Mouse (Mus musculus): Measurements from ENCODE around the gene Camta1.

Camta1 gene

DNA sequence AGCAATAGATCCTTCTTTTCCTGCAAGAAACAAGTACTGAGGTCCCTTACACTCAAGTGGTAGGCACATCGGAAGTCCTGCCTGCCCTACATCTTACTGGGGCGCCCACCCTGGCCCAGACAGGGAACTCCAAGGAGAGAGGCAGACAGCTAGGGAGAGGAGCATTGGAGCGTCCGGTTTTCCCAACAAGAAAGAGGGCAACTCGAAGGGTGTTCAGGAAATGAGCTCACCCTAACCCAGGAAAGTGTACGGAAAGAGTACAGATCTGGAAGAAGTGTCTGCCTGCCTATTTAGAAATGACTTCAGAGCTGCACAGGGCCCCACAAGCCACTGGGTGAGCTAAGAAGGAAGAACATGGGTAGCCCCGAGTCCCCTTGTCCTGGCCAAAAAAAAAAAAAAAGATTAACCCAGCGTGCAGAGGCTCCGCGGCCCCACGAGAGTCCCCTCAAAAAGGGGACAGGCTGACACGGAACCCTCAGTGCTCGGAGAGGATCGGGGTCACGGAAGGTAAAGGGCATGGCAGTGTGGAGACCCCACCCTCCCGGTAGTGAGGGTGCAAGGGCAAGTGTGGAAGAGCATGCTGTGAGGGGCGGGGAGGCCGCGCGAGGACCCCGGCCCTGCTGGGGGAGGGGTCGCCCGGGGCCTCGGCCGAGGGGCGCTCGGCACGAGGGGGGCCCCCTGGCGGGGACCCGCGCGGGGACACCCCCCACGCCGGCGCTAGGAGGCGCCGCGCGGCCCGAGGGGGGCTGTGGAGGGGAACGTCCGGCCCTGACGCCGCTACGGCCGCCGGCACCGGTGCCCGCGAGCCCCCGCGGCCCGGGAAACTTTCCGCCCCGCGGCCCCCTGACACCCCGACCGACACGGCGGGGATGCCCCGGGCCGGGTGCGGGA, 990 bp downstream of the Camta1 start:
- DNase-seq: peak; percentile 38

- no peak for DNase-seq
These were observed 2.4 kb downstream of the Camta1 start for GRCm38 (mm10) chr4:151859275-151859674.

GRCm38 (mm10) chr4:151853949-151854348, 7.7 kb downstream of the Camta1 start:
- peak; percentile 40 for DNase-seq

DNA sequence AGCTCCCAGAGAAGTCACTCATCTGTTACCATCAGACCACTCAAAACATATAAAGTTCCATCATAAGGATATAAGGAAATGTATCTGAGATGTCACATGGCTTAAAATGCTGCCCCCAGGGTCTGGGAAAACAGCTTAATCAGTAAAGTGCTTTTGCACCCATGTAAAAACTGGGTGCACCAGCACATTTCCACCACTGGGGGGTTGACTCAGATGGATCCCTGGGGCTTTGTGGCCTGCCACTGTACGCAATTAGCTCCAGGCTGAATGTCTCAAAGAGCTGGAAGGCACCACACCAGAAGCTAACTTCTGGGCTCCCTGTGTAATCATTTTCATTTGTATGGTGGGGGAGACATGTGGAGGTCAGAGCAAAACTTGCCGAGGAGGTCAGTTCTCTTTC, 10.5 kb downstream of the Camta1 start:
- DNase-seq: peak; percentile 67

DNA sequence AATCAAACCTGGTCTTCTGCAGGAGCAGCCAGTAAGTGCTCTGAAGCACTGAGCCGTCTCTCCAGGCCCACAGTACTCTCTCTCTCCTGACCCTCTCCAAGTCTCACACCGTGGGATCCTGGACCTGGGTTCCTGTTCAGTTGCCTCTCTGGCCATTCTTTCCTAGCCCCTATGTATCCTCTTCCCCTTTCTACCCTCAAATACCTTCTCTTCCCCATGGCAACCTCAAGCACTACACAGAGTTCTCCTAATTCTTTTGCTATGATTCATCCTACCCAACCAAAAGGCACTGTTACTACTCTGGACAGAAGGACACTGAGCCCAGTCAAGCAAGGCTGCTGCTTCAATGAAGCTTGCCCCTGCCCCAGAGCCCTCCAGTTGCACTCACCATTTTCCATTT, 19.1 kb downstream of the Camta1 start:
- no peak for DNase-seq

- no peak for DNase-seq
These were observed 23.2 kb downstream of the Camta1 start for GRCm38 (mm10) chr4:151838518-151838917.

DNA sequence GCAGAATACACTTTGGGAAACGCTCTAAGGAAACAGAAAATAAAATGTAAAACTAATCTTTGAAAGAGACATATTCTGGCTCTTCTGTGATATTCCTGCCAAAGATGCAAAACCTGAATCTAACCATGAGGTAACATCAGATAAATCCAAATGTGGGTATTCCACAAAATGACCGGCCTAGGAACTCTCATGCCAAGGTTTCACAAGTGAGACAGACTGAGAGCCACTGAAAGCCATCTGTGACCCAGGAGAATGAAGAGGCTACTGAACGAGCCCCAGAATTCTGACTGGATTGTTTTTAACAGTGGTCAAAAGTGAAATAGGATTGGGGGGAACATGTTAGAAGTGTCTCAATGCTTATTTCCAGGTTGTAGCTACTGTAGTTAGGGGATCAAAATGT, 25.8 kb downstream of the Camta1 start:
- DNase-seq: no peak

DNA sequence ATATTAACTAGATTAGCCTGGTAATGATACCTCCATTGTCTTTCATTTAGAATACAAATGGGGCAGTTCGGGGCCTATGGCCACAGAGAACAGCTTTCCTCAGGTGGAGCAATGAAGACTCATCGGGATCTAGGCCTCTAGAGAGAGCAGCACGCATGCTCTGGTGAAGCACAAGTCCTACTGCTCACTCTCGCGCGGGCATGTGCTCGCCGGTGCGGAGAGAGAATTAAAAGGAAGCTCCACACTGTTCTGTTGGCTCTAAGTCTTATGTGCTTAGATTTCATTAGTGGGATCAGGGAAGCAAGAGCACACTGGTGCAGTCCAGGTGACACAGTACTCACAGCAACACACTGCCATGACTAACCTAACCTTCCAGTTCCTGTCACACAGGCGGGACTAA, 27.1 kb downstream of the Camta1 start:
- DNase-seq: no peak

GRCm38 (mm10) chr4:151833940-151834449, 27.7 kb downstream of the Camta1 start:
- no peak for DNase-seq

DNA sequence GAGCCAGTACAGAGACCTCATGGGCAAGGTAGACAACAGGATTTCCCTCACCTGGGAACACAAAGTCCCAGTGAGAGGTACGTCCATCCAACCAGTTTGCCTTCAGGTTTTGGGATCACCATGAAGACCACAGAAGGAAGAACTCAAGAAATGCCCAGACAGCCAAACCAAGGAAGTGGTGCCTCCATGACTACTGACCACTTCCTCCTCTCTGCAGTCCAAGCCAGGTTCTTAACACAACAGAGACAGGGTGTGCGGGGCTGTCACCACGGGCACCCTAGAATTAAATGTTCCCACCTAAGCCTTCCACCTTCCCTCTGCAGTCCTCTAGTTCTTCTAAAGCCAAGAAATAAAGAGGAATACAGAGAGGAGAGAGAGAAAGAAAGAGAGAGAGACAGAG, 33.8 kb downstream of the Camta1 start:
- no peak for DNase-seq

GRCm38 (mm10) chr4:151827356-151827755, 34.3 kb downstream of the Camta1 start:
- no peak for DNase-seq

GRCm38 (mm10) chr4:151823963-151824362, 37.7 kb downstream of the Camta1 start:
- DNase-seq: no peak

DNA sequence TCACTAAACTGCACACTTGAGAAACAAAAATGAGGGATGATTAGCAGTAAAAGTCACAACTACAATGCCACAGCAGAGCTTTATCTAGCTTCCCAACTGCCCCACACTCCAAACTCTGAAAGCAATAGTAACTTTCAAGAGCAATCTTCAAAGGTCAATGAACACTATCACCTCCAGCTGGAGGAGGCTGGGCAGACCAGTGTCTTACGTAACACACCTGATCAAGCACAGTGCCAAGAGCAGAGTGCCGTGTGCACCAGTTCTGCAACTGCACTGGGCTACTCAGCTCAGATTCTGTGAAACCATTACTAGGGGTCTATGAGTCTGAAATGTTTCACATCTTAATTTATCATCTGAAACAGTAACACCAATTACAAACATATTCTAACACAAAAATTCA, 38.7 kb downstream of the Camta1 start:
- DNase-seq: peak; percentile 87

GRCm38 (mm10) chr4:151817981-151818766, 43.5 kb downstream of the Camta1 start:
- no peak for DNase-seq

DNA sequence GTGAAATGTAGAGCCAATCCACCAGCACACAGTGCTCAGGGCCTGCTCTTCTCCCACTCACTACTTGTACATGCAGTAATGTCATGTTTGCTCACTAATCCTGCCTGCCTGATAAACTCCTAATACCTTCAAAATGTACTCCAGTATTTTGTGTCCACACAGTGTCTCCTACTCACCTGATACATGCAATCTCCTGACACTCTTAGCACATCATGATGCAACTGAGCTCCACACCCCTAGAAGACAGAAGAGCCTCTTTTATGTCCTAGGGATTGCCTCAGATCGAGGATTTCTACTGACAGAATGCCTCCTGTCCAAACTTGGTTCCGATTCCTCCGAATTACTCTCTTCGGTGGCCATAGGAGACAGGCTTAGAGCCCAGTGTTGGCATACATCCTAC, 48.0 kb downstream of the Camta1 start:
- DNase-seq: no peak

DNA sequence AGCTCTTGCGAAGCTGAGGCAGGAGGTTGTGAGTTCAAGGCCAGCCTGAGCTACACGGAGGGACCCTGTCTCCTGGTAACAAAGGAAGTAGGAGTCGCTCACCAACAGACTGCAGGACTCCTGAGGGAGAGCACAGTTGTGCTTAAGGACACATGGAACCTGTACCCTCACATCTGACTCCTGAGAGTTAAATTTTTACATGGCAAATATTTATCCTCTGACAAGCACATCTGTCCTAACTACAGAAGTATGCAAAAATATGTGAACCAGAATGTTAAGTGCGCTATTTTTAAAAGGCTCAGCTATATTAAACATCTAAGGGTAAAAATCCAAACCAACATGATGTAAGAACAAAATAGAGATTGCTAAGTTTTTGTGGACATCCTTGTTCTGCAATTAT, 56.0 kb downstream of the Camta1 start:
- DNase-seq: peak; percentile 13

DNA sequence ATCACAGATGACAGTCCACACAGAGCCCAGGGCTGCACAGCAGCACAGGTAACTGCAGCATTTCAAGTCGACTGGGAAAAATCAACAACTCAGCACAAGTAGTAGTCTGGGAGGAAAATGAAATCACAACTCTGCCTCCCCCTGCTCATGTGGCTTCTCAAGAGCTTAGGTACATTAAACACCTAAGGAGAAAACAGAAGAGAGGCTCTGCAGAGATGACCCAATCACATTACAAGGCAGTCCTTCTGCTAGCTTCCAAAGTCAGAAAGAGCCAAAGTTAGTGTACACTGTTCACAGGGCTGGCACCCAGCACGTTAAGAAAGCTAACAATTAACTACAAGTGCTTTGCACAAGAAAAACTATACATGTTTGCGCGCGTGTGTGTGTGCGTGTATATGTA, 56.6 kb downstream of the Camta1 start:
- peak; percentile 43 for DNase-seq

DNA sequence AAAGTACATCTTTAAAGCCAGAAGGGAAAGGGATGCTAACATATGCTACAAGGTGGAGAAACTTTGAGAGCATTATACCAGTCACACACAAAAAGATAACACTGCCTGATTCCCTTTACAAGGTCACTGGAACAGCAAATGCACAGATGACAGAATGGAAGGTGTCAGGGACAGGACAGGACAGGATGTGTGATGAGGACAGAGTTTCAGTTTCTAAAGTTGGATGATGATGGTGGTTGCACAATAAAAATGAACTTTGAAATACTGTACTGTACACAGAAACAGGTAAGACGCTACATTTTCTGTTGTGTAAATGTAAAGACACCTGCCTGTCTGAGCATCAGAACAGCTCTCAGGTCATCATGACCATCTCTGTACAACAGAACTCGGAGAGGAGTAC, 57.5 kb downstream of the Camta1 start:
- no peak for DNase-seq

DNA sequence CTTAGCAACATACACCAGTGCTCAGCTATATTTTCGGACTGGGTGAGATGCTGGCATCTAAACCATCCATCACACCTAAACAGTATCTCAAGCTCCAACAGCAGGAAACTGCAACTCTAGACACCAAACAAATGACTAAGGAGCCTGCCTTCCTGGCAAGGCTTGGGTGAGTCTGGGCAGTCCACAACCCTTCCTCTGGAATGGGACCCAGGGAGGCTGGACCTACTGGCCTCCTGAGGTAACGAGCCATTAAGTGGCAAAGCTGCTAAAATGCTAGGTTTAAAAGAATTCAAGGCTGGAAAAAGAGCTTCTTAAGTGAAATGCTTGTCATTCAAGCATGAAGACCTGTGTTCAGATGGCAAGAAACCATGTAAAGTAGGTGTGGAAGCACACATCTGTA, 63.0 kb downstream of the Camta1 start:
- peak; percentile 52 for DNase-seq

GRCm38 (mm10) chr4:151793694-151794093, 68.0 kb downstream of the Camta1 start:
- no peak for DNase-seq

- no peak for DNase-seq
These were observed 74.5 kb downstream of the Camta1 start for GRCm38 (mm10) chr4:151786946-151787705.

DNA sequence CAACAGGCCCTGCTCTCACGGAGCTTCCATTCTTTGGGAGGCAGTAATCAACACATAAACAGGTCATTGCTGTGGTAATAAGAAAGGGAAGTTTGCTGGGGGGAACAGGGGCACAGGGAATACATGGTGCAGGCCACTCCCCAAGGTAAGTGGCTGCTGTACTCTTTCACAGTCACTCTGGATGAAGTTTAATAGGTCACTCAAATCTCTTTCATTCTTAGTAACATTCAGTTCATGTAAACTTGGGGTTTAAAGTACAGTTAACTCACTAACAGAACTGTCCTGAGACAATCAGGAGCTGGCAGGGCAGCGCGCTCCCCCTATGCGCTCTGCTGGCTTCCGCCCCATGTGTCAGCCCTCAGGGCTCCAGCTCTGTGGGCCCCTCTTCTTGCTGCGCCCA, 81.2 kb downstream of the Camta1 start:
- DNase-seq: peak; percentile 63

- DNase-seq: no peak
These were observed 81.7 kb downstream of the Camta1 start for GRCm38 (mm10) chr4:151779962-151780459.

All from kidney, adult 9 months (tissue).